Mouse (Mus musculus): ENCODE measurements around the gene Spaca9. TPM values are rescaled to one million over a fixed set of nuclear protein-coding genes. Genes with fewer than 3 reads are reported as not detected.

Gene Spaca9
- polyA plus RNA-seq, 1 experiment from 2014 or later, result 3.4 TPM

- H3K36me3 ChIP-seq (ENCODE audit: control insufficient read depth, insufficient read depth, low read length), result peaks cover 27% of the 10 kb centered on the region
- no peak for ATAC-seq
- 91% methylated on average over 7 of the region's 7 CpGs for WGBS
These were observed 13.6 kb downstream of the Spaca9 start for GRCm38 (mm10) chr2:28685895-28686294.

GRCm38 (mm10) chr2:28681718-28682117 is 17.8 kb downstream of the Spaca9 start:
- no peak overlapping the region for H3K9ac ChIP-seq (ENCODE audit: low read depth, low read length)
- H3K27me3 ChIP-seq (replicated peaks; ENCODE audit: control insufficient read depth, insufficient read depth, low read length), result no peaks in the 10 kb centered on the region
- no peaks in the 10 kb centered on the region for H3K9me3 ChIP-seq (ENCODE audit: control insufficient read depth, low read length)
- H3K4me1 ChIP-seq (ENCODE audit: control insufficient read depth, insufficient read depth, low read depth, low read length), result no peaks in the 10 kb centered on the region
- peaks cover 44% of the 10 kb centered on the region for H3K36me3 ChIP-seq (ENCODE audit: control insufficient read depth, insufficient read depth, low read length)
- H3K4me2 ChIP-seq (ENCODE audit: low read length), result no peak overlapping the region
- WGBS, result 74% methylated on average over 4 of the region's 4 CpGs
- H3K27ac ChIP-seq (ENCODE audit: low read depth, low read length), result no peak overlapping the region
- no peak for ATAC-seq
- H3K4me3 ChIP-seq (ENCODE audit: low read length), result no peak overlapping the region

More at GRCm38 (mm10) chr2:28685895-28686294, 13.6 kb downstream of the Spaca9 start:
- H3K9ac ChIP-seq (ENCODE audit: low read depth, low read length), result no peak overlapping the region
- H3K4me2 ChIP-seq (ENCODE audit: low read length), result no peak overlapping the region
- no peaks in the 10 kb centered on the region for H3K27me3 ChIP-seq (replicated peaks; ENCODE audit: control insufficient read depth, insufficient read depth, low read length)
- H3K9me3 ChIP-seq (ENCODE audit: control insufficient read depth, low read length), result no peaks in the 10 kb centered on the region
- H3K4me1 ChIP-seq (ENCODE audit: control insufficient read depth, insufficient read depth, low read depth, low read length), result no peaks in the 10 kb centered on the region
- no peak overlapping the region for H3K27ac ChIP-seq (ENCODE audit: low read depth, low read length)
- H3K4me3 ChIP-seq (ENCODE audit: low read length), result no peak overlapping the region

- no peaks in the 10 kb centered on the region for H3K4me1 ChIP-seq (ENCODE audit: control insufficient read depth, insufficient read depth, low read depth, low read length)
- H3K4me2 ChIP-seq (ENCODE audit: low read length), result no peak overlapping the region
- no peaks in the 10 kb centered on the region for H3K27me3 ChIP-seq (replicated peaks; ENCODE audit: control insufficient read depth, insufficient read depth, low read length)
- H3K9ac ChIP-seq (ENCODE audit: low read depth, low read length), result no peak overlapping the region
- no peak for ATAC-seq
- WGBS, result 21% methylated on average over 4 of the region's 4 CpGs
- H3K9me3 ChIP-seq (ENCODE audit: control insufficient read depth, low read length), result no peaks in the 10 kb centered on the region
- H3K27ac ChIP-seq (ENCODE audit: low read depth, low read length), result no peak overlapping the region
- H3K4me3 ChIP-seq (ENCODE audit: low read length), result no peak overlapping the region
- peaks cover 51% of the 10 kb centered on the region for H3K36me3 ChIP-seq (ENCODE audit: control insufficient read depth, insufficient read depth, low read length)
These were observed 18.8 kb downstream of the Spaca9 start for GRCm38 (mm10) chr2:28680710-28681109.

DNA sequence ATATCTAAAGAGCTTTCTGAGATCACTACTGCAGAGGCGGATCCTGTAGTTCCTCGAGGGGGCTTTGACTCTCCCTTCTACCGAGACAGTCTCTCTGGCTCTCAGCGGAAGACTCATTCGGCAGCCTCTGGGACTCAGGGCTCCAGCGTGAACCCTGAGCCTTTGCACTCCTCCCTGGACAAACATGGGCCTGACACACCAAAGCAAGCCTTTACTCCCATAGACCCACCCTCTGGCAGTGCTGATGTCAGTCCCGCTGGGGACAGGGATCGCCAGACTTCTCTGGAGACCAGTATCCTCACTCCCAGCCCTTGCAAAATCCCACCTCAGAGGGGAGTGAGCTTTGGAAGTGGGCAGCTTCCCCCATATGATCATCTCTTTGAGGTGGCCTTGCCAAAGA is 23.5 kb downstream of the Spaca9 start:
- Histone ChIP-seq H3K9ac (ENCODE audit: low read depth, low read length) (no peak overlapping the region), H3K4me1 (ENCODE audit: control insufficient read depth, insufficient read depth, low read depth, low read length) (no peaks in the 10 kb centered on the region), H3K9me3 (ENCODE audit: control insufficient read depth, low read length) (no peaks in the 10 kb centered on the region), H3K4me3 (ENCODE audit: low read length) (no peak overlapping the region), H3K36me3 (ENCODE audit: control insufficient read depth, insufficient read depth, low read length) (peaks cover 58% of the 10 kb centered on the region), H3K4me2 (ENCODE audit: low read length) (no peak overlapping the region), H3K27ac (ENCODE audit: low read depth, low read length) (no peak overlapping the region), H3K27me3 (replicated peaks; ENCODE audit: control insufficient read depth, insufficient read depth, low read length) (no peaks in the 10 kb centered on the region)
- ATAC-seq, result no peak
- WGBS, result 91% methylated on average over 8 of the region's 8 CpGs

GRCm38 (mm10) chr2:28671438-28671837 is 28.1 kb downstream of the Spaca9 start:
- H3K9ac ChIP-seq (ENCODE audit: low read depth, low read length), result no peak overlapping the region
- no peak overlapping the region for H3K27ac ChIP-seq (ENCODE audit: low read depth, low read length)
- H3K4me2 ChIP-seq (ENCODE audit: low read length), result no peak overlapping the region
- WGBS, result 96% methylated on average over 2 of the region's 2 CpGs
- ATAC-seq, result no peak
- H3K36me3 ChIP-seq (ENCODE audit: control insufficient read depth, insufficient read depth, low read length), result peaks cover 58% of the 10 kb centered on the region
- no peaks in the 10 kb centered on the region for H3K27me3 ChIP-seq (replicated peaks; ENCODE audit: control insufficient read depth, insufficient read depth, low read length)
- no peaks in the 10 kb centered on the region for H3K9me3 ChIP-seq (ENCODE audit: control insufficient read depth, low read length)
- H3K4me3 ChIP-seq (ENCODE audit: low read length), result no peak overlapping the region
- no peaks in the 10 kb centered on the region for H3K4me1 ChIP-seq (ENCODE audit: control insufficient read depth, insufficient read depth, low read depth, low read length)

DNA sequence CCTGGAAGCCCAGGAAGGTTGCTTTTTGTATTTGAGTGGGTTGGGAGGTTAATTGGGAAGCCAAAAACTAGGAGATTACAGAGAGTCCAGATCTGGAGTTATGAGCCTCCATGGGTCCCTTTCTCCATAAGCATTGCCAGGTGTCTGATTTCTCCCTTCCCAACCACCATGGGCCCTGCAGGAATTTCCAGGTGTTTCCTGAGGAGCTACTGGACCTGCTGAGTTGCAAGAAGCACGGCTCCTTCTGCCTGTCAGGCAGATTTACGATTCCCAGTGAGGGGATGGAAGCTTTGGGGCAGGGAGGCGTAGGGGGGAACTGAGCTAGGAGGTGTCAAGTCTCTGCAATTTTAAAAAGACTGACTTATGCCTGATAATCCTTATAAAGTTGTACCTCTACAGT is 33.7 kb downstream of the Spaca9 start:
- WGBS, result 84% methylated on average over 3 of the region's 3 CpGs
- H3K27me3 ChIP-seq (replicated peaks; ENCODE audit: control insufficient read depth, insufficient read depth, low read length), result no peaks in the 10 kb centered on the region
- H3K4me1 ChIP-seq (ENCODE audit: control insufficient read depth, insufficient read depth, low read depth, low read length), result no peaks in the 10 kb centered on the region
- ATAC-seq, result no peak
- no peak overlapping the region for H3K4me3 ChIP-seq (ENCODE audit: low read length)
- H3K9me3 ChIP-seq (ENCODE audit: control insufficient read depth, low read length), result no peaks in the 10 kb centered on the region
- no peak overlapping the region for H3K4me2 ChIP-seq (ENCODE audit: low read length)
- H3K36me3 ChIP-seq (ENCODE audit: control insufficient read depth, insufficient read depth, low read length), result peaks cover 42% of the 10 kb centered on the region
- H3K27ac ChIP-seq (ENCODE audit: low read depth, low read length), result no peak overlapping the region
- H3K9ac ChIP-seq (ENCODE audit: low read depth, low read length), result no peak overlapping the region

- no peak for ATAC-seq
These were observed 36.6 kb downstream of the Spaca9 start for GRCm38 (mm10) chr2:28662891-28663290.

GRCm38 (mm10) chr2:28656216-28656615 is 43.3 kb downstream of the Spaca9 start:
- H3K9me3 ChIP-seq (ENCODE audit: control insufficient read depth, low read length), result no peaks in the 10 kb centered on the region
- WGBS, result 80% methylated on average over 8 of the region's 8 CpGs
- H3K36me3 ChIP-seq (ENCODE audit: control insufficient read depth, insufficient read depth, low read length), result peaks cover 18% of the 10 kb centered on the region
- no peaks in the 10 kb centered on the region for H3K27me3 ChIP-seq (replicated peaks; ENCODE audit: control insufficient read depth, insufficient read depth, low read length)
- no peak overlapping the region for H3K27ac ChIP-seq (ENCODE audit: low read depth, low read length)
- no peak for ATAC-seq
- no peaks in the 10 kb centered on the region for H3K4me1 ChIP-seq (ENCODE audit: control insufficient read depth, insufficient read depth, low read depth, low read length)
- H3K9ac ChIP-seq (ENCODE audit: low read depth, low read length), result no peak overlapping the region
- H3K4me3 ChIP-seq (ENCODE audit: low read length), result no peak overlapping the region
- H3K4me2 ChIP-seq (ENCODE audit: low read length), result no peak overlapping the region

More at GRCm38 (mm10) chr2:28662891-28663290, 36.6 kb downstream of the Spaca9 start:
- Histone ChIP-seq H3K36me3 (ENCODE audit: control insufficient read depth, insufficient read depth, low read length) (peaks cover 32% of the 10 kb centered on the region), H3K27me3 (replicated peaks; ENCODE audit: control insufficient read depth, insufficient read depth, low read length) (no peaks in the 10 kb centered on the region), H3K4me1 (ENCODE audit: control insufficient read depth, insufficient read depth, low read depth, low read length) (no peaks in the 10 kb centered on the region), H3K9me3 (ENCODE audit: control insufficient read depth, low read length) (no peaks in the 10 kb centered on the region), H3K27ac (ENCODE audit: low read depth, low read length) (no peak overlapping the region), H3K4me3 (ENCODE audit: low read length) (no peak overlapping the region), H3K4me2 (ENCODE audit: low read length) (no peak overlapping the region), H3K9ac (ENCODE audit: low read depth, low read length) (no peak overlapping the region)
- 96% methylated on average over 3 of the region's 3 CpGs for WGBS

DNA sequence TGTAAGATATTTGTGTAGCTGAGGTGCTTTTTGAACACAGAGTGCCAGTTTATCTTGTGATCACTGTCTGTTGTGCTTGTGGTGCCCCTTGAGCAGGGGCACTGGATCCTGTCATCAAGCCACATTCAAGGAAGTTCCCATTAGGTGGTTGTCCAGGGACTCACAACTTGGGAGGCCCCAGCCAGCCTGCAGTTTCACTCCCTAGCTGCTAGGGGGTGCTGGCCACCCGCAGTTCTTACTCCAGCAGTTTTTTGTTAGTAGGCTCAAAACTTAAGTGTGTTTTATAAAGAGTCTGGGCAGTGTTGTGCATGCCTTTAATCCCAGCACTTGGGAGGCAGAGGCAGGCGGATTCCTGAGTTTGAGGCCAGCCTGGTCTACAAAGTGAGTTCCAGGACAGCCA is 45.2 kb downstream of the Spaca9 start:
- H3K4me1 ChIP-seq (ENCODE audit: control insufficient read depth, insufficient read depth, low read depth, low read length), result no peaks in the 10 kb centered on the region
- no peak overlapping the region for H3K27ac ChIP-seq (ENCODE audit: low read depth, low read length)
- WGBS, result 64% methylated on average over 2 of the region's 2 CpGs
- no peak overlapping the region for H3K4me3 ChIP-seq (ENCODE audit: low read length)
- H3K4me2 ChIP-seq (ENCODE audit: low read length), result no peak overlapping the region
- H3K27me3 ChIP-seq (replicated peaks; ENCODE audit: control insufficient read depth, insufficient read depth, low read length), result no peaks in the 10 kb centered on the region
- no peak for ATAC-seq
- H3K9me3 ChIP-seq (ENCODE audit: control insufficient read depth, low read length), result no peaks in the 10 kb centered on the region
- H3K36me3 ChIP-seq (ENCODE audit: control insufficient read depth, insufficient read depth, low read length), result peaks cover 14% of the 10 kb centered on the region
- H3K9ac ChIP-seq (ENCODE audit: low read depth, low read length), result no peak overlapping the region

DNA sequence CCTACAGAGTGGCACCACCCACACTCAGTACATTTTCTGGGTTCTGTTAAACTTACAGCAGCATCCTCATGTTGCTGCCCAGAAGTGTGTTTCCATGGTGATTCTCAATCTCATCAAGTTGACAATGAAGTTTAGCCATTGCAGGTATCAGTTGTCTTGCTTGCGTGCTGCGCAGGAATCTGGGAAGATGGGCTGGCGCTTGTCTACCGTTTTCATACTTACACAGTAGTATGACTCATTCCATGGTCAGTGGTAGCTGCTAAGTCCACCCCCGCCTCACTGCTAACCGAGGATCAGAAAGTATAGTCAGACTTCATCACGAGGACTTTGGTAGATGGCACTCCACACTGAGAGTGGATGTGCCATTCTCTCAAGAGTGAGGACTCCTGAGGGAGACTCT is 46.2 kb downstream of the Spaca9 start:
- Histone ChIP-seq H3K9ac (ENCODE audit: low read depth, low read length) (no peak overlapping the region), H3K27ac (ENCODE audit: low read depth, low read length) (no peak overlapping the region), H3K4me2 (ENCODE audit: low read length) (no peak overlapping the region), H3K27me3 (replicated peaks; ENCODE audit: control insufficient read depth, insufficient read depth, low read length) (no peaks in the 10 kb centered on the region), H3K9me3 (ENCODE audit: control insufficient read depth, low read length) (no peaks in the 10 kb centered on the region), H3K4me3 (ENCODE audit: low read length) (no peak overlapping the region), H3K4me1 (ENCODE audit: control insufficient read depth, insufficient read depth, low read depth, low read length) (no peaks in the 10 kb centered on the region), H3K36me3 (ENCODE audit: control insufficient read depth, insufficient read depth, low read length) (peaks cover 6% of the 10 kb centered on the region)
- WGBS, result 96% methylated on average over 7 of the region's 7 CpGs
- no peak for ATAC-seq

Data from hindbrain, embryonic 16.5 days (tissue).